Mouse (Mus musculus) megakaryocyte, embryonic 14.5 days (primary cell): ENCODE measurements around the gene Hspa1l. TPM values are rescaled to one million over a fixed set of nuclear protein-coding genes. Genes with fewer than 3 reads are reported as not detected.
A peak's percentile ranks its signal among the peaks of the same experiment; 100 is the strongest.
"Not testable (repeated sequence)": the region's sequence is repeated elsewhere in the genome, so short reads cannot be mapped to it uniquely, and the experiment has no call there.

ENCODE experiments used
- H3K27me3 ChIP-seq: replicated peaks from 2 replicates; pipeline ENCODE3; 2012; ENCODE audit warnings: inconsistent platforms
- H3K36me3 ChIP-seq: replicated peaks from 2 replicates; pipeline ENCODE3; 2012; ENCODE audit warnings: low read length, inconsistent platforms, mixed read lengths
- H3K4me1 ChIP-seq: 2 replicates; pipeline ENCODE4 v1.6.1; 2012; ENCODE audit warnings: inconsistent platforms
- H3K4me3 ChIP-seq: replicated peaks from 2 replicates; pipeline ENCODE3; 2012; ENCODE audit warnings: moderate library complexity, mild to moderate bottlenecking, inconsistent platforms
- H3K9me3 ChIP-seq: 2 replicates; pipeline ENCODE4 v1.6.1; 2012; ENCODE audit warnings: inconsistent platforms
- FLI1 ChIP-seq: IDR thresholded peaks from 2 replicates; pipeline ENCODE4 v1.6.1; 2012; ENCODE audit warnings: low read length, inconsistent platforms, mixed read lengths
- GATA1 ChIP-seq: IDR thresholded peaks from 3 replicates; pipeline ENCODE4 v1.6.1; 2012; ENCODE audit warnings: mixed read lengths, low read length, inconsistent platforms, borderline replicate concordance
- polyA plus RNA-seq: library from polyadenylated mRNA; stranded (reverse); fragments of >175 nt; gene quantifications from 2 replicates; pipeline ENCODE4 v1.2.3, GENCODE M21; 2012; ENCODE audit warnings: low replicate concordance; ENCODE audit not compliant: insufficient read depth

The Hspa1l gene
- polyA plus RNA-seq, 1 experiment, result not detected

- peak overlapping the region; percentile 97 for H3K4me3 ChIP-seq
- peaks cover 19% of the 10 kb centered on the region for H3K4me1 ChIP-seq
- no peak for TF ChIP-seq GATA1
- no peak for TF ChIP-seq FLI1
- peaks cover 15% of the 10 kb centered on the region for H3K36me3 ChIP-seq
- no peaks in the 10 kb centered on the region for H3K27me3 ChIP-seq
- H3K9me3 ChIP-seq, result no peaks in the 10 kb centered on the region
These were observed 21.7 kb upstream of the Hspa1l start for GRCm38 (mm10) chr17:34950514-34951455.

DNA sequence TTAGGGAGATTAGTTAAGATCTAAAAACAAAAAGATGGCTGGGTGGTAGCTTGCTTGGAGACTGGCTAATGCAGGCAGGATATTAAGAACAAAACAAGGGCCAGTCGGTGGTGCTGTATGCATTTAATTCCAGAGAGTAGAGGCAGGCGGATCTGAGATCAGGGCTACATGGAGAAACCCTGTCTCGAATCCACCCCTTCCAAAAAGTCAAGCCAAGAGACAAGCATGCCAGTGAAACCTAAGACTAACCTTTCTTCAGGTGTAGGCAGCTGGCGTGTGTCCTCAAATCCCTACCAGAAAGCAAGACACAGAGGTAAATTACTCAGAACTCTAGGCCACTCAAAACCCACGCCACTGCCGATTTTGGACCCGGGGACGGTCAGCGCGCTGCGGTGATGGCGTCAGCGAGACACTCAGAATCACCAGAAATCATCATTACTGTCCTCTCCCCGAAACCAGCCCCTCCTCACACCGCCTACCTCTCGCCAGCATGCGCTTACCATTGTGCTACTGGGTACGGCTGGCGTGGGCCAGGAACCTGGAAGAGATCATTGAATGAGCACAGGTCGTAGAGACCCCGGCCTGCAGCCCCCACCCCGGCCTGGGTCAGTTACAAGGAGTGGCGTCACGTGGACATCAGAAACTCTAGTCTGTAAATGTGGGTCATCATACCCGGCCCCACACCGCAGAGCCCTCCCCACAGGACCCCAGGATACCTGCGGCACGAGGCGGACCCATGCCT lies 20.7 kb upstream of the Hspa1l start:
- H3K4me3 ChIP-seq, result peak overlapping the region; percentile 97
- H3K27me3 ChIP-seq, result peaks cover under 1% of the 10 kb centered on the region
- no peaks in the 10 kb centered on the region for H3K9me3 ChIP-seq
- H3K36me3 ChIP-seq, result peaks cover 15% of the 10 kb centered on the region
- TF ChIP-seq FLI1, result no peak
- TF ChIP-seq GATA1, result no peak
- peaks cover 19% of the 10 kb centered on the region for H3K4me1 ChIP-seq

DNA sequence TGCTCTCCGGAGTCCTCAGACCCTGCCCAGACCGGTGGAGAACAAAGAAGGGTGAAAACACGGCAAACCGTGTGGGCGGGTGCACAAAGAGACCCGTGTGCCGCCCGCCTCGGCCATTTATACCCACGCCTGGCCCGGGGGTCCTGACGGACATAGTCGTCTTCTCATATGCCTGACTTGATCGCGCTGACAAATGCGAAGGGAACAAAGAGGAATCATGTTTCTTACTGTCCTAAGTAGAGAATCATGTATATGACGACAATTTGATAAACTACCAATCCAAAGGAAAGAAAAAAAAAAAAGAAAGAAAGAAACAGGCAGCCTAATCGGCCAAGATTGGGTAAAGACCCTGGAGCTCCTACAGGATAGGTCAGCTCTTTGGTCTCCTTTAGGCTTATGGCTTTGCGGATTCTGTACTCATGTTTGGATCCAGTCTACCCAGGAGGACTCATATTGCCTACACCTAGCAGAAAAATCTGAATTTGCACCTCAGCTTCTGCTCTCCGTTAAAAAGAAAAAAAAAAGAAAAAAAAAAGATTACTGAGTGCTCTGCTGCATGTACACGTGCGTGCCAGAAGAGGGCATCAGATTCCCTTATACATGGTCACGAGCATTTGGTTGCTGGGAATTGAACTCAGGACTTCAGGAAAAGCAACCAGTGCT lies 20.0 kb upstream of the Hspa1l start:
- peaks cover 2% of the 10 kb centered on the region for H3K27me3 ChIP-seq
- TF ChIP-seq GATA1 (no peak), FLI1 (no peak)
- H3K4me3 ChIP-seq, result peak overlapping the region; percentile 97
- H3K4me1 ChIP-seq, result peaks cover 19% of the 10 kb centered on the region
- 0 out of 2 replicates have a peak, but pooled peaks cover 2% of the 10 kb centered on the region for H3K9me3 ChIP-seq
- H3K36me3 ChIP-seq, result peaks cover 15% of the 10 kb centered on the region

GRCm38 (mm10) chr17:34953258-34953657 lies 19.2 kb upstream of the Hspa1l start:
- Histone ChIP-seq H3K36me3 (peaks cover 15% of the 10 kb centered on the region), H3K27me3 (peaks cover 2% of the 10 kb centered on the region), H3K9me3 (0 out of 2 replicates have a peak, but pooled peaks cover 3% of the 10 kb centered on the region), H3K4me3 (no peak overlapping the region), H3K4me1 (peaks cover 19% of the 10 kb centered on the region)
- no peak for TF ChIP-seq GATA1
- TF ChIP-seq FLI1, result no peak

DNA sequence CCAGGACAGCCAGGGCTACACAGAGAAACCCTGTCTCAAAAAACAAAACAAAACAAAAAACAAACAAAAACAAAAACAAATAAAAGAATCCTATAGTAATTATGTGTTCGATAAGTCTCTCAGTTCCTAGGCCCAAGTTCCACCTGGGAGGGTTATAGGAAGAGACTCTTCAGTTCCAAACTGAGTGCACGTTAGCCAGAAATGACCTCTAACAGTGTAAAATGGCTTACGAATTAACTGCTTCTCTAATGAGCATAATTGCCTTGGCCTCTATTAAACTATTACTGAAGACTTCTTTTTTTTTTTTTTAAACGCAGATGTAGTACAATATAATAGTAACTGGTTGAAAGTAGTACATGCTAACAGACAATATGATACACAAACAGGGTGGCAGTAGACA lies 18.6 kb upstream of the Hspa1l start:
- peaks cover 19% of the 10 kb centered on the region for H3K4me1 ChIP-seq
- no peak for TF ChIP-seq FLI1
- no peak for TF ChIP-seq GATA1
- H3K4me3 ChIP-seq, result no peak overlapping the region
- 0 out of 2 replicates have a peak, but pooled peaks cover 3% of the 10 kb centered on the region for H3K9me3 ChIP-seq
- peaks cover 15% of the 10 kb centered on the region for H3K36me3 ChIP-seq
- peaks cover 2% of the 10 kb centered on the region for H3K27me3 ChIP-seq

DNA sequence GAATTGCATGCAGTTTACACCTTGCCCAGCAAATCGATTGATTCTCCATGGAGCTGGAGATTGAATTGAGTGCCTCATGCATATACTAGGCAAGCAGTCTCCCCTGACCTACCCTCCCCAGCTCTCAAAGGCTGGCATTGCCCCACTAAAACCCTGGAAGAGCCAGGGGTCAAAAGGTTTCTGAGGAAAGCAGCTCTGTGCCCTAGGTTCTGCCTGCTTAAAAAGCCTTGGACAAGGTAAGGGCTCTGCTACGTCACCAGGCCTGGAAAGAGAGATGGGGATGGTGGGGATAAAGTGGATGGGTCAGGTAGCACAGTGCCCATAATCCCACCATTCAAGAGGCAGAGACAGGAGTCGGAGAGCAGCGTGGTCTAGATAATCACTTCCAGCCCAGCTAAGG lies 17.7 kb upstream of the Hspa1l start:
- 0 out of 2 replicates have a peak, but pooled peaks cover 3% of the 10 kb centered on the region for H3K9me3 ChIP-seq
- peaks cover 8% of the 10 kb centered on the region for H3K27me3 ChIP-seq
- peaks cover 25% of the 10 kb centered on the region for H3K4me1 ChIP-seq
- peaks cover 11% of the 10 kb centered on the region for H3K36me3 ChIP-seq
- TF ChIP-seq GATA1 (no peak), FLI1 (no peak)
- H3K4me3 ChIP-seq, result no peak overlapping the region

DNA sequence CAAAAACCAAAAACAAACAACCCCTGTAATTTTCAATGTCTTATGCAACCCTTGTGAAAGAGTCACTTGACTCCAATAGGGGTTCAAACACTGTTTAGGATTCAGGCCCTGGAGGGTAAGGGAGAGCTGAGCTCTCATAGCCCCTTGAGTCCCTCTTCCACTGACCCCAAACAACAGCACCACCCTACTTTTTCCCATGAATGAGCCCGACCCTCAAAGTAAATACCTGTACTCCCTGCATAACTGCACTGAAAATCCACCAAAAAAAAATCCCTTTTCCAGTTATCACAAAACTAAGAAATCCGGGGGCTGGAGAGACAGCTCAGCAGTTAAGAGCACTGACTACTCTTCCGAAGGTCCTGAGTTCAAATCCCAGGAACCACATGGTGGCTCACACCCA lies 16.6 kb upstream of the Hspa1l start:
- Histone ChIP-seq H3K36me3 (peaks cover under 1% of the 10 kb centered on the region), H3K27me3 (peaks cover 16% of the 10 kb centered on the region), H3K4me3 (no peak overlapping the region), H3K9me3 (0 out of 2 replicates have a peak, but pooled peaks cover 3% of the 10 kb centered on the region), H3K4me1 (peaks cover 23% of the 10 kb centered on the region)
- no peak for TF ChIP-seq GATA1
- TF ChIP-seq FLI1, result no peak

GRCm38 (mm10) chr17:34956340-34956739 lies 16.2 kb upstream of the Hspa1l start:
- H3K9me3 ChIP-seq, result 0 out of 2 replicates have a peak, but pooled peaks cover 3% of the 10 kb centered on the region
- no peak overlapping the region for H3K4me3 ChIP-seq
- H3K36me3 ChIP-seq, result no peaks in the 10 kb centered on the region
- peaks cover 20% of the 10 kb centered on the region for H3K27me3 ChIP-seq
- TF ChIP-seq FLI1, result no peak
- TF ChIP-seq GATA1, result no peak
- H3K4me1 ChIP-seq, result peaks cover 18% of the 10 kb centered on the region

DNA sequence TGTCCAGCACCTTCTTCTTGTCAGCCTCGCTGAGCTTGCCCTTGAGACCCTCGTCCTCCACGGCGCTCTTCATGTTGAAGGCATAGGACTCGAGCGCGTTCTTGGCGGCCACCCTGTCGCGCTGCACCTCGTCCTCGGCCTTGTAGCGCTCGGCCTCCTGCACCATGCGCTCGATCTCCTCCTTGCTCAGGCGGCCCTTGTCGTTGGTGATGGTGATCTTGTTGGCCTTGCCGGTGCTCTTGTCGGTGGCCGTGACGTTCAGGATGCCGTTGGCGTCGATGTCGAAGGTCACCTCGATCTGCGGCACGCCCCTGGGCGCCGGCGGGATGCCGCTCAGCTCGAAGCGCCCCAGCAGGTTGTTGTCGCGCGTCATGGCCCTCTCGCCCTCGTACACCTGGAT lies 15.2 kb upstream of the Hspa1l start:
- peaks cover 15% of the 10 kb centered on the region for H3K4me1 ChIP-seq
- H3K4me3 ChIP-seq, H3K9me3 ChIP-seq, H3K36me3 ChIP-seq: not testable (repeated sequence)
- H3K27me3 ChIP-seq, result peaks cover 27% of the 10 kb centered on the region

DNA sequence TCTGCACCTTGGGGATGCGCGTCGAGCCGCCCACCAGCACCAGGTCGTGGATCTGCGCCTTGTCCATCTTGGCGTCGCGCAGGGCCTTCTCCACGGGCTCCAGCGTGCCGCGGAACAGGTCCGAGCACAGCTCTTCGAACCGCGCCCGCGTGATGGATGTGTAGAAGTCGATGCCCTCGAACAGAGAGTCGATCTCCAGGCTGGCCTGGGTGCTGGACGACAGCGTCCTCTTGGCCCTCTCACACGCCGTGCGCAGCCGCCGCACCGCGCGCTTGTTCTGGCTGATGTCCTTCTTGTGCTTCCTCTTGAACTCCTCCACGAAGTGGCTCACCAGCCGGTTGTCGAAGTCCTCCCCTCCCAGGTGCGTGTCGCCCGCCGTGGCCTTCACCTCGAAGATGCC lies 14.5 kb upstream of the Hspa1l start:
- Histone ChIP-seq H3K4me1 (peaks cover 15% of the 10 kb centered on the region), H3K27me3 (peaks cover 33% of the 10 kb centered on the region)
- H3K36me3 ChIP-seq, H3K9me3 ChIP-seq, H3K4me3 ChIP-seq: not testable (repeated sequence)

DNA sequence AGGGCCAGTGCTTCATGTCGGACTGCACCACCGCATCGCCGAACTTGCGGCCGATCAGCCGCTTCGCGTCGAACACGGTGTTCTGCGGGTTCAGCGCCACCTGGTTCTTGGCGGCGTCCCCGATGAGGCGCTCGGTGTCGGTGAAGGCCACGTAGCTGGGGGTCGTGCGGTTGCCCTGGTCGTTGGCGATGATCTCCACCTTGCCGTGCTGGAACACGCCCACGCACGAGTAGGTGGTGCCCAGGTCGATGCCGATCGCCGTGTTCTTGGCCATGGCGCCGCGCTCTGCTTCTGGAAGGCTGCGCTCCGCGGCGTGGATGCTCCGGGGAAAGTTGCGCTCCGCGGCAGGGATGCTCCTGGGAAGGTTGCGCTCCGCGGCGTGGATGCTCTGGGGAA lies 13.8 kb upstream of the Hspa1l start:
- H3K4me3 ChIP-seq, result peak overlapping the region; percentile 89
- not testable (repeated sequence) for H3K9me3 ChIP-seq, H3K36me3 ChIP-seq
- peaks cover 15% of the 10 kb centered on the region for H3K4me1 ChIP-seq
- peaks cover 39% of the 10 kb centered on the region for H3K27me3 ChIP-seq

- H3K36me3 ChIP-seq, H3K9me3 ChIP-seq: not testable (repeated sequence)
- peaks cover 42% of the 10 kb centered on the region for H3K27me3 ChIP-seq
- peak within 1 kb of the TSS; percentile 92 for H3K4me3 ChIP-seq
- peaks cover 16% of the 10 kb centered on the region for H3K4me1 ChIP-seq
These were observed 13.2 kb upstream of the Hspa1l start, which contains the start of gene Hspa1b for GRCm38 (mm10) chr17:34959130-34959778. TSS of gene Hspa1b (minus strand) at chr17:34959238.
